Mouse (Mus musculus): ENCODE measurements around the gene Ogfod2.

Gene Ogfod2

DNA sequence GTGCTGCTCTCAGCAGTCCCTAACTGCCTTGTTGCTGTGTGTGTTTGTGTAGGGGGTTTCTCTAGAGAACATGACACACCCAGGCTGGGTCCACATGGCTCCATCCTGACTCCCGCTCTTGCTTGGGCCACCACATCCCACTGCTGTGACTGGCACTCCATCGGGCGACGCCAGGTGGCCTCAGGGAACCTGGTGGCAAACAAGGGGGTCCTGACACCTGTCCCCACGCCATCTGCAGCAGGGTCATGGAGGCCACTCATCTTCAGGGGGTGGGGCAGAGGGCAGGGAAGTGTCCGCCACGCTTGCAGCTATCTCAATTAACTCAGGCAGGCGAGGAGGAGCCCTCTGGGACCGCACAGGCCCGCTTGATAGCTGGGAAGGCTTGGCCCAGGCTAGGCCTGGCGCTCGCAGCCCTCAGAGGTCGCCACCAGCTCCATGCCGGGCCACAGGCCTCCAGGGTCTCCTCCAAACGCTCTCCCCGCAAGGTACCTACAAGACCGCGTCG lies 17.0 kb upstream of the Ogfod2 start:
- DNase-seq (ENCODE audit: low read depth): no peak

DNA sequence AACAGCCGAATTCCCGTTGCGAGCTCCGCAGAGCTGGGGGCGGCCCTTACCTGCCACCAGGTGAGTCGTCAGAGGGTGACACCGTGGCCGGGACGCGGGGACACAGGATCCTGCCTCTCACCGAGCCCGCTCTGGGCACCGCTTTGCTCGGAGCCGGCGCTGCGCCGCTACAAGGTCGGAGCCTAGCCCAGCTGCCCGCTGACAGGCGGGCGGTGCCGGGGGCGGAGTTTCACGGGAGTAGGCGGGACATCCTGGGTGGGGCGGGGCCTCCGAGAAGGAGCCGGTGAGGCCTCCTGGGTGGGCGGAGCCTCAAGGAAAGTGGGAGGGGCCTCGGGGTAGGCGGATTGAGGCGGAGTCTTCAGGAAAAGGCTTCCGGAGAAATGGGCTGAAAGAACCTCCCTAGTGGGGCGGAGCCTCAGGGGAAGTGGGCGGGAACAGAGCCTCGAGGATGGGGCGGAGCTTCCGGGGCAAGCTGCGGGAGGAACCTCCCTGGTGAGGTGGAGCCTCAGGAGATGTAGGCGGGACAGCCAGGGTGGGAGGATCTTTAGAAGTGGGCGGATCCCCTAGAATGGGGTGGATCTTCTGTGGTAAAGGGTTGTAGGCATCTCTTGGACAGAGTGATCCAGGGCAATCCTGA lies 16.4 kb upstream of the Ogfod2 start, which contains the start of gene Abcb9:
Gene Abcb9, minus strand, starts transcription at position 203 of the 637 bp plus-strand sequence.
- peak; percentile 88 for DNase-seq (ENCODE audit: low read depth)

DNA sequence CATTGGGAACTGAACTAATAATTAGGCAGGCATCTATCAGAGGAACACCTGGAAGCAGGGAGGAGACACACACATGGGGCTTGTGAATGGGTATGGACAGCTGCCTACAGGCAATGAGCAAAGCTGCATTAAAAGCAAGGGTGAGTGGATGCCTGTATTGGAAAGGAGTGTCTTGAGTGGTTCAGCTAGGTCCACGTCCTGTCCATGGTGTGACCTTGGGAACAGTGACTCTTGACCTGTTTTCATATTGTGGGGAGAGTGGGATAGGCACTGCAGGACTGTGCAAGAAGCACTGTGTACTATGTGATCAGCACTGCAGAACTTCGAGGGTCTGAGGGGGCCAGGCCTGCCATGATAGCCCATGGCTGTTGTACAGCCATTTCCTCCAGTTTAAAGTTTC lies 13.2 kb upstream of the Ogfod2 start:
- DNase-seq (ENCODE audit: low read depth): no peak

DNA sequence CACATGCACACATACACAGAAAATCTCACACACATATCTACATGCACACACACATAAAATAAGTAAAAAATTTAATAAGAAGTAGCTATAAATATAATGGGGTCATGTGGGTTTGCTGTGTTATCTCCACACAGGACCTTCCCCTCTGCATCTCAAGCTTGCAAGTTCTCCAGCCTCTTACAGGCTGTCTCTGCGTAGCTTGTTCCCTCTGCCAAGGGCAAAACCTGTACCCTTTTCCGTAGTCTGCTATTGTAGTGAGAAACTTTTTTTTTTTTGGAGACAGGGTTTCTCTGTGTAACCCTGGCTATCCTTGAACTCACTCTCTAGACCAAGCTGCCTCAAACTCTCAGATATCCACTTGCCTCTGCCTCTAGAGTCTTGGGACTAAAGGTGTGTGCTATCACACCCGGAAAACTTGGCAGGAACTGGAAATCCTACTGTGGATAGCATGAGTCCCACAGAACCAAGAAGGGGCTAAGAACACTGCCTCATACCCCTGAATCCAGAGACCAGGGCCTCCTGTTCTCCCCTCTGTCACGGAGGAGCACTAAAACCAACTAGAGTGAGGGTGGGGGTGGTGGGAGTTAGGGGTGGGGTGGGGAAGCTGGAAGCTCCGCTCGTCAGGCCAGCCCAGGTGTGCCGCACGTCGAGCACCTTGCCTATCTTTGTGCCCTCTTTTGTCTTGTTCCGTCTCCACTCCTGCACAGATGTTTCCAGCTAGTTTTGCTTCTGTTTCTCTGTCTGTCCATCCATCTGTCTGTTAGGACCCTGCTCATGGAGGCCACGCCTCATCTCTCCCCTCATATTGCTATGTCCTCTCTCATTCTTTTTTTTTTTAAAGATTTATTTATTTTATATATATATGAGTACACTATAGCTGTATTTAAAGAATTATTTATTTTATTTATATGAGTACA lies 11.7 kb upstream of the Ogfod2 start:
- DNase-seq (ENCODE audit: low read depth): no peak

DNA sequence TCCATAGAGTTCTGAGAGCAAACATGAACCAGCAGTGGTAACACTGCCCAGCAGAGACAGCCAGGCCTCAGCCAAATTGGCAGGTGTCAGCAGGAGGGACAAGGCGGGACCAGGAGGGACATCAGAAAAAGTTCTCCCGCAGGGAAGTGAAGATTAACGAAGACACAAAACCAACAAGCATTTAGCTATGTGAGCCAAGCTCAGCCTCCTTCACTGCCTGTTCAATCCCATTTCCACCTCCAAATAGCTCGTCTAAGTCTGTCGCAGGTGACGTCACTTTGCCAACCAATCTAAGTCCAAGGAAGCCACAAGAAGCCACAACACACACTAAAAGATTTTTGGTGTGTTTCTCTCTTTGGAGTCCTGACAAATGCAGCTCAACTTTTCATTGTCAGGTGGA lies 9.8 kb upstream of the Ogfod2 start:
- no peak for DNase-seq (ENCODE audit: low read depth)

DNA sequence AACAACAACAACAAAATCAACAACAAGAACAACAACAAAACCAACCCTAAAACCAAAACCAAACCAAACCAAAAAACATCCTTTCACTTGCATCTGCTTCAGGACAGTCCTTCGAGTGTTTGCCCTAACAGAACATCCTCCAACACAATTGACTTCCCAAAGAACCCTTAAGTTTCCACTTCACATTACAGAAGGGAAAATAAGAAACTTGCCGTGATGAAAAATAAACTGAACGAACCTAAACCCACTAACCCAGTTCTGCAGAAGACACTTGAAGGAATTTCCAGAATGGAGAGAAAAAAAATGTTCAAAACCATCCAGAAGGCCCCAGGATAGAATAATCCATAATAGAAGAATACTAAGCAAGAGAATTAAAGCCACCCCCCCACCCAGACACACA lies 9.1 kb upstream of the Ogfod2 start:
- DNase-seq (ENCODE audit: low read depth): no peak

DNA sequence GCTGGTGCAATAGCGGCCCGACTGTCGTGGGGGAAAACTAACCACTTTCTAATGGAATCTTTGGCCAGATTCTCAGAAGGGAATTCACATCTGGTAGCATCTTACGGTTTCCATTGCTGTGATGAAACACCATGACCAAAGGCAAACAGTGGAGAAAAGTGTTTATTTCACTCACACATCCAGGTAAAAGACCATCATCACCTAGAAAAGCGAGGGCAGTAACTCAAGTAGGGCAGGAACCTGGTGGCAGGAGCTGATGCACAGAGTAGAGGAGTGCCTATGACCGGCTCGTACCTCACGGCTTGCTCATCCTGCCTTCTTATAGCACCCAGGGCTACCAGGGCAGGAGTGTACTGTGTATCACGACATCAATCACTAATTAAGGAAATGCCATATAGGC lies 8.5 kb upstream of the Ogfod2 start:
- no peak for DNase-seq (ENCODE audit: low read depth)

DNA sequence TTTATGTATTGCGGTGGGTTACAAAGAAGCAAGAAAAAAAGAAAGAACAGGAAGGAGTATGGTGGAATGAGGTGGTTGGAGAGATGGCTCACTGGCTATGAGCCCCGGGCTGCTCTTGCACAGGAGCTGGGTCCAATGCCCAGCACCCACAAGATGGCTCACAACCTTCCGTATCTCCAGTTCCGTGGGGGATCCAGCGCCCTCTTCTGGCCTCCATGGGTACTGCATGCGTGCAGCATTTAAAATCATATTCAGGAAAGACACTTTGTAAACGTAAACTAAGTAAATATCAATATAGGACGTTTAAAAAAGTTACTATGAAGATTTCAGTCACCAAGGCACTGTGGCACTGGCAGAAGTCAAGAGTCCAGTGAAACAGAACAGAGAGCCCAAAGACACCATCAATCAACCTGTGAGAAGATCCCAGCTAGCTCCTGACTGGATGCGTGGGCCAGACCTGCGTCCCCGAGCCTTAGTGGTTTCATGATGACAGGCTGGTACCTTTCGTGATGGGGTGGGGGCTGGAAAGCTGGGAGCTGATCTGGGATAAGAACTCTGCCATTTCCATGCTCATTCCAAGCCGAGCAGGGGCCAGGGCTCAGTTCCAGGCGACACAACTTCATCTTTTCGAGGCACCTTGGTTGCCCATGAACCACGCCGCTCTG lies 888 bp upstream of the Ogfod2 start:
- no peak for DNase-seq (ENCODE audit: low read depth)

DNA sequence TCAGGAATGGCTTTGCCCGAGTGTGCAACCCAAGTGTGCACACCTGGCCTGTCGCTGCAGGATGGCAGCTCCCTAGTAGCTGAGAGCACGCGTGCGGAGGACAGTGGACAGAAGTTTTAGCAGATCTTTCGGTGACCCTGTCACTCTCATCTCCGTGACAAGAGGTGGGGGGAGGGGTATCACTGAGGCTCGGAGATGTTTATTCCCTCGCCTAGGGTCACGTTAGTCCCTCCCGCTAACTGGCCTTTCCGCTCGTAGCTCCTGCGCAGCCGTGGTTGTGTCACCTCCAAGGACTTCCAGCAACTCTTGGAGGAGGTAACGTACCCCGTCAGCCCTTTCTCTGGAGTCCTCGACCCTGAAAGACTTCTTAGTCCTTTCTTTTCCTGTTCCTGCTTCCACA lies 434 bp downstream of the Ogfod2 start:
- no peak for DNase-seq (ENCODE audit: low read depth)

DNA sequence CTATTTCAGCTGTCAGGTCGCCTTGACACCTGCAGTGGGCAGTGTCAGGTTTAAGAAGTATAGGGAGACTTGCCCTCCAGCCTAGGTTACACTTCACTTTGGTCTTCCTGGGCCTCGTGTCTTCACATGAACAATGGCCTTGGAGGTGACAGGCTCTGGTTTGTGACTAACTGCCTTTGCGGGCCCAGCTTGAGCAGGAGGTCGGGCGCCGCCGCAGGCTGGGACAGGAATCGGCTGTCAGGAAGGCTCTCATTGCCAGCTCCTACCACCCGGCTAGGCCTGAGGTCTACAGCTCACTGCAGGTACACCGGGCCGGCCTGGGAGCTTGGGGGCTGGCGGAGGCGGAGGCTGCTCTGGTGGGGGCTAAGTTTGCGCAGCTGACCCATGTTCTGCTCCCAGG lies 933 bp downstream of the Ogfod2 start:
- DNase-seq (ENCODE audit: low read depth): no peak

DNA sequence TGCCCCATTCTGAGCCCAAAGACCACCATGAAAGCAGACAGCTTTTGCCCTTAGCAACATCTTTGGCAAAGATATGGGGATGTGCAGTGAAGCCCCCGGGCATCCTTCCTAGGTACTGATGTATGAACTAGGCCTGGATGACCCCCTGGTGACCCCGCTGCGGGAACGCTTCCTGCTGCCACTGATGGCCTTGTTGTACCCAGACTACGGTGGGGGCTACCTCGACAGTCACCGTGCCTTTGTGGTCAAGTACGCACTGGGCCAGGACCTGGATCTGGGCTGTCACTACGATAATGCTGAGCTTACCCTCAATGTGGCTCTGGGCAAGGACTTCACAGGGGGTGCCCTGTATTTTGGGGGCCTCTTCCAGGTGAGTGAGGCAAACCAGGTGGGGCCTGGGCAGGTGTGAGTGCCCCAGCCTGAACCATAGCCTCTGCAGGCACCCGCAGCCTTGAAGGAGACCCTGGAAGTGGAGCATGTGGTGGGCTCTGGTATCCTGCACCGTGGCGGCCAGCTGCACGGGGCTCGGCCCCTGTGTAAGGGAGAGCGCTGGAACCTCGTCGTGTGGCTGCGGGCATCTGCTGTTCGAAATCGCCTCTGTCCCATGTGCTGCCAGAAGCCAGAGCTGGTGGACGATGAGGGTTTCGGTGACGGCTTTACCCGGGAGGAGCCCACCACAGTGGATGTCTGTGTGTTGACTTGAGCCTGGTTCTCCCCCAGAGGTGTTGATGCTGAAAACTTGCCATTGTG lies 2.4 kb downstream of the Ogfod2 start:
- no peak for DNase-seq (ENCODE audit: low read depth)

DNA sequence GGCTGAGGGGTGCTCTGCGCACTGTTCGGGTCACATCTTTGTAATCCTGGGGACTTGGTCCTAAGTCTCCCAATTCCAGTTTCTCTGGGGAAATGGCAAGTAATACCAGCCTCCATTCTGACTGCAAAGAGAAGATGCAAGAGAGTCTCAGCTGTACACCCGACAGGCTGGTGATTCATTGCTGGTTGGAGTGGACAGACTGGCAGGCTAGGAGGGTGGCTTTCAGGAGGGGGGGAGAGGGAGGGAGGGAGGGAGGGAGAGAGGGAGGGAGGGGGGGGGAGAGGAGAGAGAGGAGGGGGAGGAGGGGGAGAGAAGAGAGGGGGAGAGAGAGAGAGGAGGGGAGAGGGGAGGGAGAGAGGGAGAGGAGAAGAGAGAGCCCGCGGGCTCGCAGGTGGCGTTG lies 3.4 kb downstream of the Ogfod2 start:
- DNase-seq (ENCODE audit: low read depth): no peak

DNA sequence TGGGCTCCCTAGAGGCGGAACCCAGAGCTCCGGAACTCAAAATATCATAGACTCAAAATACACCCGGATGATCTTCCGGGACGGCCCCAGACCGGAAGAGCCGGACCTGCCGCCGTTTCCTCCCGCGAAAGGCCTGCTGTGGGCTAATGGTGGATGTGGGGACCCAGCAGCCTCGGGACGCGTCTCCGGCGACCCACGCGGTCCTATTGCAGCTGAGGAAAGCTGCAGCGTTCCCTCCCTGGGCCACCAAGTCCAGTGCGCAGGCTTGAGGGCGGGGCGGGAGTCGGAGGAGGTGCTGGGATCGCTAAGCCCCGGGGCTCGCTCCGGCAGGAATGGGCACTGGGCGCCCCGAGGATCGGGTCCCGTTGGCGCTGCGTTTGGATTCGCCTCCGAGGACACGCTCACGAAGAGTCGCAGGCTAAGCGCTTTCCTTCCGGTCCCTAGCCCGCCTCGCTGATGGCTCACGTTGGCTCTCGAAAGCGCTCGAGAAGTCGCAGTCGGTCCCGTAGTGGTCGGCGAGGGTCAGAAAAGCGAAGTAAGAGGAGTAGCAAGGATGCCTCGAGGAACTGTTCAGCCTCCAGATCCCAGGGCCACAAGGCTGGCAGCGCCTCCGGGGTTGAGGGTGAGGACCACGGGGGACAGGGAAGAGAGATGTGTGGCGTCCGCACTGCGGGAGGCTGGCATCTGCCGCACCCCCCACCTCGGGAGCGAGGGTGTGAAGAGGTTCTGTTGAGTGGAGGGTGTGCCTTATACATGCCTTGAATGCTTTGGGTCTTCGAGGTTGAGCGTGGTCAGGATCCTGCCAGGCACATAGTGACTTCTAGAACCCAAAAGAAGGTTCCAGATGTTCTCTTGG lies 4.1 kb downstream of the Ogfod2 start, which contains the start of gene Arl6ip4:
Gene Arl6ip4, plus strand, starts transcription at position 100 of the 856 bp plus-strand sequence.
- no peak for DNase-seq (ENCODE audit: low read depth)

DNA sequence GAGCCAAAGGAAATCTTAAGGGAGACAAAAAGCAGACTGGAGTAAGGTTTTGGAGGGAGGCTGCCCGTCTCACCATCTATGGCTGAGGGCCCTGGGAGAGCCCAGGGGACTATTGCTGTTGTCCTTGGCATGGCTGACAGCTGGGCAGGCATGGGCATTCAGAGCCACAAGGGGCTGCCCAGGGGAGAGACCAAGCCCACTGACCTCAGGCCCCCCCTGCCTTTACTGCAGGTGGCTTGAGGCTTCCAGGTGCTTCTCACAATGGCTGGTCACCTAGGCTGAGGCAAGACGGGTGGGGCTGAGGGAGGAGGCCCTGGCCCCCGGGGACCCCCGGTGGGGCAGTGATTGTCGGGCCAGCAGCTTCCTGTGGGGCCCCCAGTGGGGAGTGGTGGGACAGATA lies 7.1 kb downstream of the Ogfod2 start:
- DNase-seq (ENCODE audit: low read depth): no peak

DNA sequence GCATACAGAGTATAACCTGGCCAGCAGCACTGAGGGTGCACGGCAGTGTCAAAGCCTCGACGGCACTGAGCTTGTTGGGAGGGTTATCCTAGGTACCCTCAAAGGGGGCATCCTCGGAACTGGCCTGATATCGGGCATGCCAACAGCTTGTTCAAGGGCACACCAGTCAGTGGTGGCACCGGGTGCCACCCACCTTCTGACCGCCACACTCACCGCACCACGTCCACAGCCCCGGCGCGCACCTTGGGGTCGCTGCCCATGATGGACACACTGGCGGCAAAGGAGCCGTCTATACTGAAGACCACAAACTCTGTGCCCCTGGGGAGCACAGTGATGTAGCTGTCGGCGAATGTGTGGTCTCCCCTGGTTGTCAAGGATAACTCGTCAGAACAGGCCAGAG lies 10.3 kb downstream of the Ogfod2 start:
- DNase-seq (ENCODE audit: low read depth): no peak

DNA sequence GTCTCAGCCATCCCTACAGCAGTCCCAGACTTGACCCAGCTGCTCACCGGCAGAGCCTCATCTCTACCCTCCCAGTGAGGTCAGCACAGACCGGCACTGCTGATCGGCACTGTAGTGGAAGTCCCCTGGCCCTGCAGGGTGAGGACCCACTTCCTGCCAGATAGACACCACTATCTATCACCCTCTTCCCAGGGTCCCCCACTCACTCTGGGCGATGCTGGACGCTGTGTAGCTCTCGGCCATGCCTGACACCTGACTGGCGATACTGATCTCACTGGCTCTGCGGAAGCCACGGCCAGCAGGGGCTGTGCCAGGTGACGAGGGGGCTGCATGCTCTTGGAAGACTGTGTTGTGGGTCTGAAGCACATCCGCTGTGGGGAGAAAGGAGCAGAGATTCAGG lies 13.0 kb downstream of the Ogfod2 start:
- DNase-seq (ENCODE audit: low read depth): no peak

DNA sequence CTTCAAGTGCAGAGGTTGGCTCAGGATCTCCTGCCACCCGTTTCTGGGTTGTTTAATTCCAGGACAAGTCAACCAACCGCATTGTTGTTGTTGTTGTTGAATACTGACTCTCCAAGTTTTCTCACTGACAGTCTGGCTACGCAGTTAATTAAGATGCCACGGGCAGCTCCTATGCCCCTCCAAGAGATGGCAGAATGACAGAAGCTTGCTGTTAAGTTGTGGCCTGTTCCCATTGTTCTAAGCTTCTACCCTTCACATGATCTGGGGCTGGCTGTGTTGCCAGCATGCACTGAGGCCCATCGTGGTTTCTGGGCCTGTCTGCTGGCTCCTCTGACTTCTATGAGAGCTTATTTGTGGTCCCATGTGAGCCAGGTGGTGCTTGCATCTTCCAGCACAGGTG lies 22.2 kb downstream of the Ogfod2 start:
- DNase-seq (ENCODE audit: low read depth): no peak

DNA sequence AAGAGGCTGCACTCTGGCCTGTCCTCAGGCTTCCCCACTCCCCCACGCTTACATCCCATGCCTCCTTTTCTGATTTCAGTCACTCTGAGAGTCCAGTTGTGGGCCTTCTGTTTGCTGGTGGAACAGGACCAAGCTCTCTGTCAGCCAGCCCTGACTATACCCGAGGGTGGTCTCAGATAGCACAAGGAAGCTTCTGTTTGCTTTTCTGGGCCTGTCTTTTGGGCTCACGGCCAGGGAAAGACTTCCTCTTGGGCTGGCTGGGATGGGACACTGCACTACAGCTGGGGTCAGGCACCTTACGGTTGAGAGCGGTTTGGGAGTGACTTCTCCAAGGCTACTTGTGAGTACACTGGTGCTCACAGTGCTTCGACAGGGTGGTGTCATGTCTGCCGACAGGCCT lies 26.0 kb downstream of the Ogfod2 start:
- no peak for DNase-seq (ENCODE audit: low read depth)

DNA sequence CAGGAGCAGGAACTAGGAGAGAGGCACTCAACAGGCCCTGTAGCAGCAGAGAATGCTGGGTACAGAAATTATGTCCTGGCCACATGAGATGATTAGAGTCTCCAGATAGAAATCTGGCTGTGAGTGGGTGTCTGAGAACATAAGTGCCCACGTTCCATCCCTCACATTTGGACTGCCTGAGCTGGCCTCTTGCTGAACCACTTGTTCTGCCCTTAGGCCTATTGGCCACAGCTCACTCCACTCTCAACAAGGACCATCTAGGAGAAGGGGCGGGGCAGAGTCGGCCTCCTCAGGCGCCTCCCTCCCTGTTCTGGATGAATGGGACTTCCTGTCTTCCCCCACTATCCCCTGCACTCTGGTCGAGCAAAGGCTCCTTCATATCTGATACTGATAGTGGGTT lies 36.9 kb downstream of the Ogfod2 start:
- DNase-seq (ENCODE audit: low read depth): no peak

DNA sequence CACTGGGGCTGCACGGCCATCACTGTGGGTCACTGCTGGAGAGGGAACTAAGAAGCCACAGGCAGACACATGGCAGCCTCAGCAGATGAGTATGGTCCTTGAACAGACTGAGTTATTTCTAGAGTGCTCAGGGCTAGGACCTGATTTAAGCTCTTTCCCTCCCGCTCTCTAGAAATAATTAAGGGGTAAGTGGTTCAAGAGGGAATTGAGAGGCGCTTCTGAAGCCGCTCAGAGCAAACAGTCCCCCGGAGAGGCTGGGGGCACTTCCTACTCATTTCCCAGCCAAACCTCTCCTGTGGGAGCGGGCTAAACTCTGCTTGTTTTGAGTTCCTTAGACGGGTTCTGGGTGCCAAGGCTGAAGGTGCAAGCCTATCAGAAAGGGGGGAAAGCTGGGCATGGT lies 38.8 kb downstream of the Ogfod2 start:
- no peak for DNase-seq (ENCODE audit: low read depth)

DNA sequence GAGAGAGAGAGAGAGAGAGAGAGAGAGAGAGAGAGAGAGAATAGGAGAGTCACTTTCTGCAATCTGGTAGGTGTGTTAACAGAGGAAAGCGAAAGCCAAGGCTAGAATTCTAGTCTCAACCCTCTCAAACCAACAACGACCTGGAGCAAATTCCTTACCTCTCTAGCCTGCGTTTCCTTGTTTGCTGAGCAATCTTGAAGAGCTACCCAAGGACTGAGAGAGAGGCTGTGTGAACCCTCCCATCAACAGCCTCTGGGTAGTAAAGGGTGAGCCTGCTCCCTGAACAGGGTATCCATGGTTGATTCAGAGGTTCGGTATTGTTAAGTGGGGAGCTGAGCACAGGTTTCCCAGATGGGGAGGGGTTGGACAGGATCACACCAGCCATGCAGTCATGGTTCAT lies 40.6 kb downstream of the Ogfod2 start:
- no peak for DNase-seq (ENCODE audit: low read depth)

All from fibroblast of lung, adult 2 months (primary cell).